ENCODE assay signal across 24 mouse cellular contexts in genomic region chr4:104869581-104869980, GRCm38 (mm10). TPM values are rescaled to one million over a fixed set of nuclear protein-coding genes. Genes with fewer than 3 reads are reported as not detected.
DNase-seq lines count a peak whose midpoint lies in the region; ATAC-seq and TF ChIP-seq lines count a peak whose summit lies in the region.
"Had no signal": no experiment of that assay in that cellular context is flagged by ENCODE, and none has a peak within 500 bp of the region (broad histone marks: within the 10 kb centered on the region; RNA-seq: fewer than 3 reads in every experiment).

No protein-coding gene starts in this region.

- H3K27ac ChIP-seq in kidney, adult 2 months (ENCODE audit: insufficient read depth, low read depth, low read length): no peak overlapping the region
- H3K27ac ChIP-seq in kidney, embryonic 14.5 days (ENCODE audit: low read depth, low read length): no peak overlapping the region
- H3K27ac ChIP-seq: embryonic facial prominence, embryonic 10.5 days; forebrain, embryonic 13.5 days had no signal

- no peak overlapping the region for H3K9ac ChIP-seq in kidney, embryonic 14.5 days (ENCODE audit: low read depth, low read length)
- H3K9ac ChIP-seq: forebrain, embryonic 13.5 days; forebrain, postnatal 0 days had no signal

- no peak for TF ChIP-seq POLR2A in kidney, adult 2 months (IDR thresholded peaks at IDR 0.05; ENCODE audit: low read depth, low read length)

- H3K4me1 ChIP-seq in kidney, adult 2 months (ENCODE audit: control insufficient read depth, insufficient read depth, low read length): peaks cover 8% of the 10 kb centered on the region; the same call in 1 of the 2 replicates
- H3K4me1 ChIP-seq in kidney, embryonic 14.5 days (ENCODE audit: control insufficient read depth, insufficient read depth, low read length): no peaks in the 10 kb centered on the region
- H3K4me1 ChIP-seq: forebrain, embryonic 13.5 days had no signal

- peak; percentile 94 for DNase-seq in kidney, adult 2 months
- DNase-seq in kidney, adult 8-10 months: peak; percentile 84 to 92
- DNase-seq in kidney, adult 9 months: peak; percentile 93
- peak; percentile 83 to 91 for DNase-seq in kidney, postnatal 25 days
- DNase-seq in gastrocnemius, postnatal 14 days: no peak
- no peak for DNase-seq in gastrocnemius, postnatal 4 days (ENCODE audit: low spot score in 2 of 2)
- no peak for DNase-seq in cerebellum, adult 9-10 months
- DNase-seq: adrenal gland, adult 2 months; adrenal gland, postnatal 25 days; cerebellum, adult 18-20 months; cerebellum, postnatal 10 days; forebrain, postnatal 0 days; gastrocnemius, postnatal 25 days; heart, adult 18-20 months had no signal

- H3K36me3 ChIP-seq in kidney, adult 2 months (ENCODE audit: control insufficient read depth, insufficient read depth, low read length): no peaks in the 10 kb centered on the region
- no peaks in the 10 kb centered on the region for H3K36me3 ChIP-seq in kidney, embryonic 14.5 days (ENCODE audit: control insufficient read depth, insufficient read depth, low read length)
- H3K36me3 ChIP-seq: embryonic facial prominence, embryonic 10.5 days had no signal

- intact Hi-C loops in gastrocnemius, postnatal 14 days (cut with DNase I; ENCODE audit: low total_unique reads): no loop called here

- H3K4me2 ChIP-seq in kidney, embryonic 14.5 days (replicated peaks; ENCODE audit: low read depth, low read length): no peak overlapping the region
- H3K4me2 ChIP-seq: forebrain, embryonic 13.5 days; heart, embryonic 11.5 days had no signal

- ATAC-seq in kidney, embryonic 14.5 days (ENCODE audit: low FRiP score, low TSS enrichment): no peak
- ATAC-seq: forebrain, embryonic 13.5 days; forebrain, postnatal 0 days had no signal

- H3K9me3 ChIP-seq in kidney, embryonic 14.5 days (ENCODE audit: control insufficient read depth, low read length): no peaks in the 10 kb centered on the region
- H3K9me3 ChIP-seq: embryonic facial prominence, embryonic 10.5 days; forebrain, embryonic 13.5 days had no signal

- TF ChIP-seq CTCF in kidney, adult 2 months (conservative IDR thresholded peaks at IDR 0.05; ENCODE audit: insufficient read depth, insufficient read length, low read depth, low read length): no peak

- no peaks in the 10 kb centered on the region for H3K27me3 ChIP-seq in kidney, adult 2 months (replicated peaks; ENCODE audit: control insufficient read depth, insufficient read depth, low read length)
- H3K27me3 ChIP-seq in kidney, embryonic 14.5 days (ENCODE audit: control insufficient read depth, insufficient read depth, low read length): no peaks in the 10 kb centered on the region
- H3K27me3 ChIP-seq: forebrain, embryonic 13.5 days had no signal

- no peak overlapping the region for H3K4me3 ChIP-seq in kidney, adult 2 months (ENCODE audit: insufficient read depth, low read depth, low read length)
- H3K4me3 ChIP-seq in kidney, embryonic 14.5 days (ENCODE audit: low read length): no peak overlapping the region
- H3K4me3 ChIP-seq: embryonic facial prominence, embryonic 10.5 days; forebrain, embryonic 13.5 days had no signal

RNA-seq across cellular contexts. Expression of gene C8a, which starts 6.6 kb away (rescaled TPM):
- 10.4 and 14.4 TPM in 2 replicates for polyA plus RNA-seq in kidney, adult 2 months (2012; rRNA removed)
- 0.51 TPM in 2 replicates for polyA plus RNA-seq in kidney, embryonic 14.5 days (2014; fragmentation: Nextera tagmentation; extraction: Ambion mirVana)
- not detected for total RNA-seq in gastrocnemius, postnatal 14 days (2021)
- under 1 TPM in 1 of 2 experiments, not detected in 1; 0.36 TPM for total RNA-seq in gastrocnemius, postnatal 4 days (2021)
- total RNA-seq: forebrain, postnatal 0 days; gastrocnemius, postnatal 25 days; heart, adult 18-20 months; heart, postnatal 25 days had no signal
- polyA plus RNA-seq: adrenal gland, adult 2 months; embryonic facial prominence, embryonic 10.5 days; embryonic facial prominence, embryonic 14.5 days; forebrain, embryonic 13.5 days; forebrain, postnatal 0 days; heart, embryonic 16.5 days; hindbrain, embryonic 11.5 days had no signal

RNA-seq across cellular contexts. Expression of gene Gm17662, which starts 12.5 kb away (rescaled TPM):
- polyA plus RNA-seq in kidney, adult 2 months (2012; rRNA removed): not detected in 2 replicates
- not detected in 2 replicates for polyA plus RNA-seq in kidney, embryonic 14.5 days (2014; fragmentation: Nextera tagmentation; extraction: Ambion mirVana)
- not detected for total RNA-seq in gastrocnemius, postnatal 14 days (2021)
- not detected for total RNA-seq in gastrocnemius, postnatal 4 days (2021)
- total RNA-seq: adrenal gland, adult 2 months; adrenal gland, postnatal 25 days; ES-E14; forebrain, postnatal 0 days; gastrocnemius, adult 18-20 months; gastrocnemius, postnatal 25 days; heart, adult 18-20 months; heart, postnatal 25 days had no signal
- polyA plus RNA-seq: adrenal gland, adult 2 months; embryonic facial prominence, embryonic 10.5 days; embryonic facial prominence, embryonic 14.5 days; forebrain, embryonic 13.5 days; forebrain, postnatal 0 days; heart, embryonic 11.5 days; heart, embryonic 16.5 days; hindbrain, embryonic 11.5 days had no signal

RNA-seq across cellular contexts. Expression of gene Fyb2, which starts 43.7 kb away (rescaled TPM):
- 0.41 and 0.48 TPM in 2 replicates for polyA plus RNA-seq in kidney, adult 2 months (2012; rRNA removed)
- polyA plus RNA-seq in kidney, embryonic 14.5 days (2014; fragmentation: Nextera tagmentation; extraction: Ambion mirVana): 0.66 and 0.79 TPM in 2 replicates
- total RNA-seq in gastrocnemius, postnatal 14 days (2021): under 1 TPM; 0.10 to 0.24 TPM
- under 1 TPM; 0.13 to 0.22 TPM for total RNA-seq in gastrocnemius, postnatal 4 days (2021)
- total RNA-seq: heart, adult 18-20 months had no signal
- polyA plus RNA-seq: adrenal gland, adult 2 months had no signal

Comparison
In these comparisons a context has a peak if more than half of its experiments do, and no peak if none do; other contexts are left out.
1. DNase-seq: peak in kidney, adult 2 months (single experiment), kidney, adult 8-10 months (2 of 2), kidney, adult 9 months (single experiment) and kidney, postnatal 25 days (2 of 2); none in gastrocnemius, postnatal 14 days (single experiment), gastrocnemius, postnatal 4 days (0 of 2) and cerebellum, adult 9-10 months (single experiment).